Mouse (Mus musculus) activated CD4-positive, CD25-positive, alpha-beta regulatory T cell, adult 4 months (primary cell): Measurements from ENCODE around the gene Babam2. TPM values are rescaled to one million over a fixed set of nuclear protein-coding genes. Genes with fewer than 3 reads are reported as not detected.

Source experiments
- ATAC-seq: one replicate; pipeline ENCODE4 v1.8.0; 2017
- polyA plus RNA-seq, 2 experiments: library from polyadenylated mRNA; unstranded; fragments of 100-300 nt; shearing (Covaris generic); gene quantifications; one replicate each; pipeline ENCODE4 v1.2.1; 2017

The Babam2 gene
- polyA plus RNA-seq, 2 experiments from 2014 or later: 92.9 to 93.6 TPM

- no peak for ATAC-seq
Measured at GRCm38 (mm10) chr5:31899901-31900300, 202.4 kb downstream of the Babam2 start.

- no peak for ATAC-seq
Measured at GRCm38 (mm10) chr5:31902144-31902543, 204.7 kb downstream of the Babam2 start.

- ATAC-seq: no peak
Measured at GRCm38 (mm10) chr5:31902891-31903290, 205.4 kb downstream of the Babam2 start.

DNA sequence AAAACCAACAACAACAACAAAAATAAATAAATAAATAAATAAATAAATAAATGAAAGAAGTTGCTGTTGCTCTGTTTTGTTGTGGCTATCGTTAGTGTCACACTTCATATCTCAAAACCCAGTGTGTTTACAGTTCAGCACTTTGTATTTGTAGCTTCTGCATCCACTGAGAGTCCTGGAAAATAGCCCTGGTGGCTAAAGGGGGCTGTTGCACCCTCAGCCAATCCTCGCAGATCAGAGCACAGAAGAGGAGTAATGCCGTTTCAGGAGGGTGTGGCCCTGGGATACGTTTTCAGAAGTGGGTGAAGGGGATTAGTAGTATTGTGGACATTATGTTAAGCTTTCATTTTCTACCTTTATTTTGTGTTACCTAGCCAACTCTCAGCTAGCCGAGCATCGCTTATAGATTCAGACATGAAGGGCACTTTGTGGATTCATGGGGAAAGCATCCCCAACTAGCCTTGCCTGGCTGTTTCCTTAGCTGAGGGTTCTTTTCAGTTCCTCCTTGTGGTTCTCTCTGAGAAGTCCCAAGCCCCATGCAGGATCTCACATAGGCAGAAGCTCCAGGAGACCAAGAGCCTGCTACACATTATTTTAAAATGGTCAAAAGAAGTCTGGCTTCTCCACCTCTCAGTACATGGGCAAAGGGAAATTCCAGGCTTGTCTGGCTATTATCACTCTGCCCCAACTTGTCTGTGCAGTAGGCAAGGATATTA lies 207.6 kb downstream of the Babam2 start:
- no peak for ATAC-seq

DNA sequence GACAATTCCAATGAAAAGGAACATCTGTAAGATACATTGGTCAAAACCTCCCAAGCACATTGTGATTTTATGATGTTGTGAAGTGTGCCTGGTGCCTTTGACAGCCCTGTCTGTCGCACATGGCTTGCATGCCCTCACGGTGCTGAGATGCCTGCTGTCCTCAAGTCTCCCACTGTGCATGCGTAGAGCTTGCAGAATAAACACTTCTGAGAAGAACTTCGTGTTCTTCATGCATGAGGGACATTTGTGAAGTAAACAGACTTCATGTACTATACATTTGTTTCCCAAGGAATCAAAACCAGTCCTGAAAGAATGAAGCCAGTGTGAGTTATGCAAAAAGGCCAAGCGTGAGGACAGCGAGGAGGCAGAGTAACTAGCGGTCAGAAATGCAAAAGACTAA lies 208.3 kb downstream of the Babam2 start:
- ATAC-seq: no peak

- ATAC-seq: no peak
Measured at GRCm38 (mm10) chr5:31906286-31906951, 208.9 kb downstream of the Babam2 start.

- ATAC-seq: no peak
Measured at GRCm38 (mm10) chr5:31907959-31908358, 210.5 kb downstream of the Babam2 start.

DNA sequence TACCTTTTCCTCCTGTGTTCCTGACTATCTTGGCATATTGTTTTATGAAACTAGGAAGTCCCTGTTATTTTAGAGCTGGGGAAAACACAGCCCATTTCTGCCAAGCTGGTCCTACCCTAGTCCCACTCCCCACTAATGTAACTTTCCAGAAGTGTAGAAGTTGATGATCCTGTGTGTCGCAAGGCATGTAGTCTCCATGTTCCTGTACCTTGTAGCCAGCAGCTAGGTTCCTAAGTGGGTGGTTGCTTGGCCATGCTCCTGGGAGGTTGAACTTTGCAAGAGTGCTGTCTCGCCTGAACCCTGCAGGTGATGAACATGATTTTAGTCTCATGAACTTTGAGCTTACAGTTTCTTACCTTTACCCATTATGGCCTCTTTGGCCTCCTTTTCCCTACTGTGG lies 211.3 kb downstream of the Babam2 start:
- no peak for ATAC-seq

DNA sequence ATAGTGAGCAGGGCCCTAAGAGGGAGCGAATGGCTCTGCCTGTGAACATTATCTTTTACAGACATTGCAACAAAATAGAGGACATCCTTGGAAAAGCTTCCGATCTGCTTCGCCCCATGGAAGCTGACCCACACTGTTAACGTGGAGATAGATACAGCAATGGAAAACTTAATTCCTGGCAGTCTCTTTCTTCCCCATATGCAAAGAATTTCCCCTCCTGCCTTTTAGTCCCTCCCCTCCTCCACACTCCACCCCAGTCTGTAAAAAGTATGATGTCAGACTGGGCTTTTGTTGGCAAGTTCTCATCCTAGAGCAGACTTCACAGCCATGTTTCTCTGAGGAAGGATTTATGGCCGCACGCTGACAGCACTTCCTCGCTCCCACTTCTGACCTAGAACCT lies 218.8 kb downstream of the Babam2 start:
- no peak for ATAC-seq

GRCm38 (mm10) chr5:31918566-31918965 lies 221.1 kb downstream of the Babam2 start:
- peak; percentile 95 for ATAC-seq

DNA sequence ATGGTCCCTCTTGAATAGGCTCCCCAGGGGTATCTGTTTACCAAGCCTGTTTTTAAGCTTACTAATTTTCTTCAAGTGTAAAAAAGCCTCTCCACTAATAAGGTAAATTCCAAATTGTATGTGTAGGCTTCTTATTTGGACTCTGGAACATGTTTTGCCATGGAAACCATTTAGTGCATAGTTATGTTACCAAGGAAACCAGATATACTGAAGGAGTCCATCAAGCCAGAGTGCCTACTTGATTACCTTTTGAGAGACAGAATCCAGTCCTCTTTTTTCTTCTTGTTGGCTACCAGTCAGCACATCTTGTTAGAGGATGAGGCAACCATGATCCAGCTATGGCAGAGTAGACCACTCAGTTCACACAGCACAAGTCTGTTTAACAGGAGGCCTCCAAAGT lies 222.6 kb downstream of the Babam2 start:
- no peak for ATAC-seq

DNA sequence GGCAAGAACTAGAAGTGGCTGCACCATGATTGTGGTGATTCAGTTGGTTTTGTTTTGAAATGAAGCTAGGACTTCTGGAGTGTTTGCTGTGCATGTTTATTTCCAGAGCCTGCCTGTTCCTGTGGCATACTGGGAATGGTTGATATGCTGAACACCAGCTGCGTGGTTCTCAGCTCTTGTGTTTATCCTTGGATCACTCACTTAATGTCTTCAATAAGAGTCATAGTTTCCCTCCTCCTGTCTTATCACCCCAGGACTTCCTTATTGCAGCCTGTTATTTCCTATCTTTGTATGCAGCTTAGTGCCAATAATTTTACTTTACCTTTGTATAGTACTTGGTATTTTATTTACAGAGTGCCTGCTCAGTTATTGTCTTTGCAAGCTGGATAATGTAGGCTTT lies 223.4 kb downstream of the Babam2 start:
- ATAC-seq: no peak

GRCm38 (mm10) chr5:31924075-31924474 lies 226.6 kb downstream of the Babam2 start:
- no peak for ATAC-seq

- peak; percentile 59 for ATAC-seq
Measured at GRCm38 (mm10) chr5:31926551-31926950, 229.1 kb downstream of the Babam2 start.

DNA sequence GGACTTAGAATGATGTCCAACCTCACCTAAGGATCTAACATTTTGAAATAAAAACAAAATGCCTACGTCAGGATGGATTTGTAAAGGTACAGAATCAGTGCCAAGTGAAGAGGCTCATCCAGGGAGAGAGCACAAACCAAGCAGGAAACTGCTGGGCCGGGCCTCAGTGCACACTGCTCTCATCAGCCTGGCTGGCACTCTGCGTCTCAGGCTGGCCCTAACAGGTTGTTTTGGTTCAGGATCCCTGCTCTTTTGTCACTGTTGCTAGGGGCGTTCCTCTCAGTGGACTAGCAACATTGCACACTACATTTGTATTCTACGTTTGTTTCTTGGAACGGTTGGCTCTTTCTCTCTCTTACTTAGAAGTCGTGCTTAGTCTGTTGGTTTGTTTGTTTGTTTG lies 231.5 kb downstream of the Babam2 start:
- no peak for ATAC-seq

DNA sequence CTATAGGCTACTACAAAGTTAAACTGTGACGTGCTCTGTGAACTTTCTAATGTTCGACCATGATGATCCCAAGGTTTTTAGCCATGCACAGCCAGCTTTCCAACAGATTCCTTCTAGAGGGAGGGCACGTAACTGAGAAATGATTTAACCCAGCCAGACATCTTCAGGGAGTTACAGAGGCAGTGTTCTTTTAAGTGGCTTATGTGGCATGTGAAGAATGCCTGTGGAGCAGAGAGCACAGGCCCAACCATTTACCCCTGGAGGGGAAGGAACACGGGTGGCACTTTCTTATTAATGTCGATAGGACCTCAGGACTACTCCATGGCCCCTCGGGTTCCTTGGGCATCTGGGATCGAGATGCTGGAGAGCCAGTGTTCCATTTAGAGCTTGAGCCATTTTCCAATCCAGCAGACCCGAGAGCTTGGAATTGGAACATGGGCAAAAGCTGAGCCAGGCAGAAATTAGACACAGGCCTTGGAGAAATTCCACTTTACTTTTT lies 233.7 kb downstream of the Babam2 start:
- no peak for ATAC-seq

DNA sequence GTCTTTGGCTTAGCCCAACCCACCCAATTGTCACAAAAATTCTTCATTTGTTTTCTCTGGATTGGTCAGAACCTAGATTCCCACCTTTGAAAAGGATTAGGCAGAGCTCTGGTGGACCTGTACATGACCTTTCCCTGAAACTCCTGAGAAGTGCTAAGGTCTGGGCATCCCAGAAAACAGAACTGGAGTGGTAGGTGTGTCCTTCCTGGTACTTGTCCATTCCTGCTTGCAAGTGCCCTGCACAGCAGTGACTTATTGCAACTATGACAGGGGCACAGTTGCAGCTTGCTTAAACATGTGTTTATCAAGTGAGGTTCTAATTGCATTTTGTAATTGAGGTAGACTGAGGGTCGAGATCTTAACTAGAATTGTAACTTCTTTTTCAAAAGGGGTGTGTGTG lies 234.2 kb downstream of the Babam2 start:
- no peak for ATAC-seq

DNA sequence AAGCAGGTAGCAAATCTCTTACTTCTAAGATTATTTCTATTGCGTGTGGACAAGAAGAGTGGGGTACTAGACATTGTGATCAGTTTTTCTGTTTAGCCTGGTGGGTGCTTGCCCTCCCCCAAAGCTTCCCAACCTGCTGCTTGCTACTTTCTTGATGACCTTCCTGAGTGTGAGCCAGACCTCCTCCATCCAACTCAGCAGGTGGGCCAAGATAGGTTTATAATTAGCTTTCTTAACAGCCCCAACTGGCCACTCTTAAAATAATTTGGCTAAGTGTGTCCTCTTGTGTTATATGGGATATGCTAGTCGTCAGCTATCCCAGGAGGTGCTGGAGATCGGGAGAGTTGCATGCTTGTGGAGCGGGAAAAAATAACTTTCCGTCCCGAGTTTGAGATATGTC lies 235.8 kb downstream of the Babam2 start:
- no peak for ATAC-seq

DNA sequence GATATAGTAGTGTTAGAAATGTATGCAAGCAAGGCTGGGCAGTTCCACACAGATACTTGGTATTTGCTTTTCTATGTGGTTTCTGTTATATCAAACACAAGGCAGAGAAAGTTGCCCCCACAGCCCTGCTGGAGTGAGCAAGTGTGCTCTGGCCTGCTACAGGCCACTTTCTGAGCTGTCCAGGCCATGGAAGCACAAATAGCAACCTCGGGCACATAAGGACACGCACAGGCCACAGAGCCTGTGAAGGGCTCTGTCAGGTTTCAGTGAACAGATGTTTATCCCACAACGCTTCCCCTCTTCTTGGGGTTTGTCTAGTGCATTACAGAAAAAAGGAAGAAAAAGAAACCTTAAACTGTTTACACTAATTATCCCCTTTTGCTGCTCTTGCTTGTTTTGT lies 236.9 kb downstream of the Babam2 start:
- ATAC-seq: no peak

GRCm38 (mm10) chr5:31935936-31936335 lies 238.5 kb downstream of the Babam2 start:
- no peak for ATAC-seq

DNA sequence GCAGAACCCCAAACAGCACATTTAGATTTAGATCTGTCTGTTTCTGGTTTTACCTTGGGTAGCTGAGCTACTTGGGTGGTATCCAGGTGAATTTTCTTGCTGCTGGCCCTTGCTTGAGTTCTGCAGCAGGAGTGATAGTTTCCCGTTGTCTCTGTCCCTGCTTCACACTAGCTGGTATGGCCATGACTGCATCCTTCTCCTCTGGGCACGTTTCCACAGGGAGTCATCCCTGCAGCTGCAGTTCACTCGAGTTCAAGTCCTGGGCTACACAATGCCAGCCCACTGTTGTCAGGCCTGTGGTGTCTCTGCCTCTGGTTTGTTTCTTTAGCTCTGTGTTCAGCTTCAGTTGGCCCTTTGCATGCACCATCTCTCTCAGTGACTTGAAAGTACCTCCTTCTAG lies 239.0 kb downstream of the Babam2 start:
- no peak for ATAC-seq

DNA sequence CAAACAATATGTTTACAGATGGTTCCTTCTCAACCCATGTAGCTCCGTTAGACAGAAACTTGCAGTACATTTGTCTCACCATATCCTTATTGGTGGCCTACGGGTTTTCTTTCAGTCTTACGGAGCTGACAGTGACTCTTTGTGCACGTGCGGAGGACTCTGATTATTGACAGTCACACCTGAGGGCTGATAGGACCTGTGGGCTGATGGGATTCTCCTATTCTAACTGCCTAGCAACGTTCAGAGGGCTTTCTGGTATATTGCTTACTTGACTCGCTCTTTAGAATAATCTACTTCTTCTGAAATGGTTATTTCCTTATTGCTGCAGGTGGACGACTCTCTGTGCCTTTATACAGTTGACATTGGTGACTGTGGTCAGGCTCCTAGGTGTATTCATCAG lies 243.4 kb downstream of the Babam2 start:
- ATAC-seq: no peak

DNA sequence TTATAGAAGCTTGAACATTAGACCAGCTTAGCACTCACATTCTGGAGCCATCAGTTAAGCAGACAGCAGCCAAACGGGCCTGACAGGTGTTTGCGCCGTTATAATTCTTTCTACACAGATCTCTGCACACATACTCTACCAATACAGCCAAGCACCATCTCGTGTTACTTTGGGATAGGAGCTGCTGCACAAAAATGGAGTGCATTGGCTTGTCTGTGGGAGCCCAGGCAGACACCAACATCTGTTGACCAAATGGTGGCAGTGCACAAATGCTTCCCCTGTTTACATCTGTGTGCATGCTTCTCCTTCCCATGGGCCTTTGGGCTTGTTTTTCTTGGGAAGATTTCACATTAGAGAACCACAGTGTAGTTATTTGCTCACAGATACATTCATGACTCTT lies 249.7 kb downstream of the Babam2 start:
- no peak for ATAC-seq

DNA sequence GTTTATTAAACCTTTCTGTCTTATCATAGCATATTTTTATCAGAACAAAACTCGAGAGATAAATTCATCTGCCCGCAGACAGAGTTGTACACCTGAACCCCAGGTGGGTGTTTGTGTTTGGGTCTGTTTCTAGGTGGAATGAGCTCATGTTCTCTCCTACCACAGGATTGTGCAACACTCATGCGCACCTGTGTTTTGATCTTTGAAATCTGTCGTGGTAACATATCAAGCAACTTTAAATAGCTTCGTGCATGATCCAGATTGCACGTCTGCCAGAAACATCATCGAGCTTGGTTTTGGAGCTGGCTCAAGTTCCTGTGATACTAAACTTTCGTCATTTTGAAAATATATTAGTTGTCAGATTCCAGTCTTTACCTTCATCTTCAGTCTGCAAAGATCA lies 251.9 kb downstream of the Babam2 start:
- ATAC-seq: no peak
